ENCODE assay signal across 23 mouse cellular contexts in the genomic region with DNA sequence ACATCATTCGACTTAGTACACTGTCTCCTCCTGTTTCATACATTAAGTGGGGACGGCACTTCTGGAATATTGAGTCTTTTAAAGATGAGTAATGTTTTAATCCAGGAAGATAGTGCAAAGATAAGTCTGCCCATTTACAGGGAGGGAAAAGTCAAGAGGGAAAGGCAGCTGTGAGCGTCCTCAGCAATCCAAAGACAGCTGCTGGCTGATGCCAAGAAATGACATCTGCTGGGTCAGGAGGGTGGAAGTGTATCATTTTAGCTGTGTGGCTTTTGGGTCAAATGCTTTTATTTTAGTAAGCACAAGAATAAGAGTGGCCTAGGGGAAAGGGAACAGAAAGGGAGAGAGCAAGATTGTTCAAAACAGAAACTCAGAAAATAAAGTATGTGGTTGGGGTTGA. TPM values are rescaled to one million over a fixed set of nuclear protein-coding genes. Genes with fewer than 3 reads are reported as not detected.
DNase-seq lines count a peak whose midpoint lies in the region; ATAC-seq lines count a peak whose summit lies in the region.
"Had no signal": no experiment of that assay in that cellular context is flagged by ENCODE, and none has a peak within 500 bp of the region (broad histone marks: within the 10 kb centered on the region; RNA-seq: fewer than 3 reads in every experiment).

No protein-coding gene starts in this region.

- WGBS in heart, embryonic 10.5 days: 72% methylated on average over 3 of the region's 3 CpGs
- WGBS in midbrain, embryonic 11.5 days: 83% methylated on average over 3 of the region's 3 CpGs
- WGBS in midbrain, embryonic 13.5 days: 87% methylated on average over 3 of the region's 3 CpGs
- WGBS in macrophage (ENCODE audit: missing documents): 71% methylated on average over 3 of the region's 3 CpGs

- H3K9me3 ChIP-seq in heart, embryonic 10.5 days: no peaks in the 10 kb centered on the region
- no peaks in the 10 kb centered on the region for H3K9me3 ChIP-seq in midbrain, embryonic 11.5 days (ENCODE audit: control insufficient read depth, low read length)
- H3K9me3 ChIP-seq in midbrain, embryonic 13.5 days: no peaks in the 10 kb centered on the region
- H3K9me3 ChIP-seq: embryonic facial prominence, embryonic 12.5 days; forebrain, embryonic 12.5 days; hindbrain, embryonic 12.5 days had no signal

- peak; percentile 92 for DNase-seq in heart, adult 11 months
- no peak for DNase-seq in heart, embryonic 10.5 days (ENCODE audit: low spot score)
- DNase-seq in midbrain, embryonic 11.5 days (ENCODE audit: low spot score, missing footprints): peak; percentile 23
- DNase-seq in thymus, postnatal 4 days: no peak
- DNase-seq: adrenal gland, adult 8-10 months; adrenal gland, postnatal 36 days; cerebellum, adult 11 months; cerebellum, adult 8-10 months; cerebellum, postnatal 14 days; embryo, embryonic 11 days; gastrocnemius, adult 2 months; gastrocnemius, postnatal 25 days; heart, postnatal 4 days had no signal

- H3K4me1 ChIP-seq in heart, embryonic 10.5 days: no peaks in the 10 kb centered on the region
- H3K4me1 ChIP-seq in midbrain, embryonic 11.5 days (ENCODE audit: control insufficient read depth, insufficient read depth, low read length): 0 out of 2 replicates have a peak, but pooled peaks cover 2% of the 10 kb centered on the region
- no peaks in the 10 kb centered on the region; the same call in none of the 2 replicates for H3K4me1 ChIP-seq in midbrain, embryonic 13.5 days (replicated peaks)
- H3K4me1 ChIP-seq: embryonic facial prominence, embryonic 12.5 days had no signal

- no peak for ATAC-seq in midbrain, embryonic 11.5 days (ENCODE audit: low FRiP score)
- ATAC-seq in midbrain, embryonic 13.5 days: no peak
- ATAC-seq in monocyte, adult 5-6 weeks (replicated peaks; ENCODE audit: insufficient number of reproducible peaks, low FRiP score, low TSS enrichment, poor library complexity, severe bottlenecking): no peak
- ATAC-seq: forebrain, embryonic 16.5 days; hindbrain, embryonic 16.5 days; inflammation-experienced regulatory T-cells, adult 6 months had no signal

- no peaks in the 10 kb centered on the region for H3K27me3 ChIP-seq in heart, embryonic 10.5 days (ENCODE audit: insufficient read depth, poor library complexity, severe bottlenecking)
- no peaks in the 10 kb centered on the region for H3K27me3 ChIP-seq in midbrain, embryonic 11.5 days (ENCODE audit: control insufficient read depth, insufficient read depth, low read length)
- H3K27me3 ChIP-seq in midbrain, embryonic 13.5 days: no peaks in the 10 kb centered on the region
- H3K27me3 ChIP-seq: embryonic facial prominence, embryonic 12.5 days; forebrain, embryonic 12.5 days; hindbrain, embryonic 12.5 days had no signal

- no peak overlapping the region for H3K27ac ChIP-seq in heart, embryonic 10.5 days
- H3K27ac ChIP-seq in midbrain, embryonic 11.5 days (ENCODE audit: low read depth, low read length): no peak overlapping the region
- no peak overlapping the region for H3K27ac ChIP-seq in midbrain, embryonic 13.5 days
- peak overlapping the region; percentile 39 for H3K27ac ChIP-seq in macrophage
- H3K27ac ChIP-seq: embryonic facial prominence, embryonic 12.5 days; forebrain, embryonic 12.5 days; gastrocnemius, adult 2 months; hindbrain, embryonic 12.5 days had no signal

- no peak overlapping the region for H3K4me2 ChIP-seq in midbrain, embryonic 11.5 days
- no peak overlapping the region for H3K4me2 ChIP-seq in midbrain, embryonic 13.5 days (replicated peaks)
- H3K4me2 ChIP-seq: embryonic facial prominence, embryonic 12.5 days; forebrain, embryonic 12.5 days; hindbrain, embryonic 12.5 days had no signal

- H3K4me3 ChIP-seq in heart, embryonic 10.5 days: no peak overlapping the region
- H3K4me3 ChIP-seq in midbrain, embryonic 11.5 days (ENCODE audit: low read depth, low read length): no peak overlapping the region
- H3K4me3 ChIP-seq in midbrain, embryonic 13.5 days (replicated peaks): no peak overlapping the region
- no peak overlapping the region for H3K4me3 ChIP-seq in macrophage (ENCODE audit: inconsistent target)
- H3K4me3 ChIP-seq: embryonic facial prominence, embryonic 12.5 days; forebrain, embryonic 12.5 days; gastrocnemius, adult 2 months; hindbrain, embryonic 12.5 days had no signal

- no peak overlapping the region for H3K9ac ChIP-seq in midbrain, embryonic 11.5 days (ENCODE audit: low read length)
- no peak overlapping the region for H3K9ac ChIP-seq in midbrain, embryonic 13.5 days (replicated peaks)
- H3K9ac ChIP-seq: embryonic facial prominence, embryonic 12.5 days; forebrain, embryonic 12.5 days; hindbrain, embryonic 12.5 days had no signal

- H3K36me3 ChIP-seq in heart, embryonic 10.5 days: no peaks in the 10 kb centered on the region
- H3K36me3 ChIP-seq in midbrain, embryonic 11.5 days (ENCODE audit: control insufficient read depth, insufficient read depth, low read length): no peaks in the 10 kb centered on the region
- H3K36me3 ChIP-seq in midbrain, embryonic 13.5 days: no peaks in the 10 kb centered on the region
- no peaks in the 10 kb centered on the region for H3K36me3 ChIP-seq in macrophage (ENCODE audit: inconsistent target)
- H3K36me3 ChIP-seq: embryonic facial prominence, embryonic 12.5 days; forebrain, embryonic 12.5 days; hindbrain, embryonic 12.5 days had no signal

- no peaks in the 10 kb centered on the region for H3K79me2 ChIP-seq in macrophage (ENCODE audit: inconsistent target)

RNA-seq across cellular contexts. Expression of gene Plek2, which starts 15.3 kb away (rescaled TPM):
- 7.5 and 7.9 TPM in 2 replicates for polyA plus RNA-seq in heart, embryonic 10.5 days (2016; fragmentation: Nextera tagmentation; extraction: Ambion mirVana)
- polyA plus RNA-seq in midbrain, embryonic 11.5 days (2014; fragmentation: Nextera tagmentation; extraction: Ambion mirVana): 2.9 and 3.9 TPM in 2 replicates
- 1.0 and 1.2 TPM in 2 replicates for polyA plus RNA-seq in midbrain, embryonic 13.5 days (2015; fragmentation: Nextera tagmentation; extraction: Ambion mirVana)
- total RNA-seq in macrophage (2018; cell fraction: chromatin; rRNA removed): under 1 TPM in 1 of 26 experiments, not detected in 25; 0.56 TPM
- total RNA-seq in macrophage (2018; cell fraction: cytosol; rRNA removed): under 1 TPM in 2 of 26 experiments, not detected in 24; 0.09 to 0.19 TPM
- total RNA-seq in macrophage (2018; cell fraction: nucleus; rRNA removed): not detected
- polyA plus RNA-seq in macrophage (2018): not detected in 3 replicates
- total RNA-seq in monocyte, adult 5-6 weeks (2017): not detected in 3 replicates
- total RNA-seq: common myeloid progenitor, adult 5-6 weeks had no signal

Comparison
In these comparisons a context has a peak if more than half of its experiments do, and no peak if none do; other contexts are left out.
1. DNase-seq: peak in heart, adult 11 months (single experiment) and midbrain, embryonic 11.5 days (single experiment); none in heart, embryonic 10.5 days (single experiment) and thymus, postnatal 4 days (single experiment).